Mouse (Mus musculus): ENCODE results near the gene Hist1h1a.
"Not testable (repeated sequence)": the region's sequence is repeated elsewhere in the genome, so short reads cannot be mapped to it uniquely, and the experiment has no call there.

Gene Hist1h1a

GRCm38 (mm10) chr13:23743963-23744362 lies 19.5 kb upstream of the Hist1h1a start:
- DNase-seq (ENCODE audit: low spot score in 2 of 2), result no peak

GRCm38 (mm10) chr13:23744421-23745380 lies 18.8 kb upstream of the Hist1h1a start:
- no peak for DNase-seq (ENCODE audit: low spot score in 2 of 2)

- DNase-seq (ENCODE audit: low spot score in 2 of 2), result peak; percentile 70 to 84
These were observed 17.9 kb upstream of the Hist1h1a start, which contains the start of gene Hist1h3c for GRCm38 (mm10) chr13:23745381-23746161. Gene Hist1h3c (minus strand): TSS chr13:23745602.

GRCm38 (mm10) chr13:23746201-23747080 lies 17.0 kb upstream of the Hist1h1a start, which contains the start of gene Hist1h2bb:
Gene Hist1h2bb (plus strand): TSS chr13:23746734.
- DNase-seq (ENCODE audit: low spot score in 2 of 2), result peak in 1 of 2 experiments; percentile 68

- no peak for DNase-seq (ENCODE audit: low spot score in 2 of 2)
These were observed 16.2 kb upstream of the Hist1h1a start for GRCm38 (mm10) chr13:23747081-23747891.

- DNase-seq (ENCODE audit: low spot score in 2 of 2), result no peak
These were observed 15.6 kb upstream of the Hist1h1a start for GRCm38 (mm10) chr13:23747892-23748288.

GRCm38 (mm10) chr13:23749563-23750121 lies 13.8 kb upstream of the Hist1h1a start:
- DNase-seq (ENCODE audit: low spot score in 2 of 2), result no peak

- not testable (repeated sequence) for DNase-seq (ENCODE audit: low spot score in 2 of 2)
These were observed 12.5 kb upstream of the Hist1h1a start, which contains the start of gene Hist1h2ab for GRCm38 (mm10) chr13:23750839-23751477. Gene Hist1h2ab (plus strand): TSS chr13:23751126.

GRCm38 (mm10) chr13:23751478-23751956 lies 11.9 kb upstream of the Hist1h1a start:
- DNase-seq (ENCODE audit: low spot score in 2 of 2), result no peak

- DNase-seq (ENCODE audit: low spot score in 2 of 2), result peak; percentile 74 to 86
These were observed 11.3 kb upstream of the Hist1h1a start, which contains the start of gene Hist1h3b for GRCm38 (mm10) chr13:23752067-23752741. Gene Hist1h3b (plus strand): TSS chr13:23752267.

- DNase-seq (ENCODE audit: low spot score in 2 of 2), result no peak
These were observed 10.7 kb upstream of the Hist1h1a start for GRCm38 (mm10) chr13:23752742-23753172.

- no peak for DNase-seq (ENCODE audit: low spot score in 2 of 2)
These were observed 10.0 kb upstream of the Hist1h1a start for GRCm38 (mm10) chr13:23753314-23754078.

- no peak for DNase-seq (ENCODE audit: low spot score in 2 of 2)
These were observed 8.5 kb upstream of the Hist1h1a start for GRCm38 (mm10) chr13:23755000-23755399.

GRCm38 (mm10) chr13:23756790-23757189 lies 6.7 kb upstream of the Hist1h1a start, which contains the start of gene Hist1h4b:
Gene Hist1h4b (plus strand): TSS chr13:23757013.
- DNase-seq (ENCODE audit: low spot score in 2 of 2), result peak; percentile 80 to 82

GRCm38 (mm10) chr13:23757211-23757773 lies 6.2 kb upstream of the Hist1h1a start:
- DNase-seq (ENCODE audit: low spot score in 2 of 2), result no peak

- no peak for DNase-seq (ENCODE audit: low spot score in 2 of 2)
These were observed 5.5 kb upstream of the Hist1h1a start for GRCm38 (mm10) chr13:23757921-23758320.

- no peak for DNase-seq (ENCODE audit: low spot score in 2 of 2)
These were observed 4.2 kb upstream of the Hist1h1a start for GRCm38 (mm10) chr13:23759251-23759771.

Measured in urinary bladder, postnatal 4 days (tissue).